Mouse (Mus musculus) kidney, embryonic 15.5 days (tissue): ENCODE results near the gene Sh2d1b1. TPM values are rescaled to one million over a fixed set of nuclear protein-coding genes. Genes with fewer than 3 reads are reported as not detected.

ENCODE experiments used
- ATAC-seq: fragments of 200-750 bp; cut with Nextera tagmentation; replicated peaks from 2 replicates; pipeline ENCODE4 v1.8.0; 2017; ENCODE audit warnings: moderate TSS enrichment; ENCODE audit not compliant: low FRiP score
- H3K27ac ChIP-seq: fragments of 300-500 bp; sonication (generic); 2 replicates; pipeline ENCODE4 v1.5.1; 2015; ENCODE audit warnings: mild to moderate bottlenecking, inconsistent platforms
- H3K27me3 ChIP-seq: fragments of 300-500 bp; sonication (generic); 2 replicates; pipeline ENCODE4 v1.6.1; 2015; ENCODE audit warnings: inconsistent platforms
- H3K36me3 ChIP-seq: fragments of 300-500 bp; sonication (generic); 2 replicates; pipeline ENCODE4 v1.6.1; 2015; ENCODE audit warnings: inconsistent platforms
- H3K4me1 ChIP-seq: fragments of 300-500 bp; sonication (generic); 2 replicates; pipeline ENCODE4 v1.6.1; 2015; ENCODE audit warnings: inconsistent platforms
- H3K4me2 ChIP-seq: fragments of 300-500 bp; sonication (generic); 2 replicates; pipeline ENCODE4 v1.6.1; 2015; ENCODE audit warnings: moderate library complexity, mild to moderate bottlenecking, inconsistent platforms
- H3K4me3 ChIP-seq: fragments of 300-500 bp; sonication (generic); replicated peaks from 2 replicates; pipeline ENCODE4 v1.5.1; 2015; ENCODE audit warnings: mild to moderate bottlenecking, inconsistent platforms
- H3K9ac ChIP-seq: fragments of 300-500 bp; sonication (generic); 2 replicates; pipeline ENCODE4 v1.6.1; 2015; ENCODE audit warnings: mild to moderate bottlenecking, inconsistent platforms
- H3K9me3 ChIP-seq: fragments of 300-500 bp; sonication (generic); replicated peaks from 2 replicates; pipeline ENCODE4 v1.6.1; 2016; ENCODE audit warnings: inconsistent platforms
- WGBS: fragments of 180-500 bp; shearing (Covaris S2); methylation state at CpG from one replicate; pipeline ENCODE4 v1.1.7; 2015; ENCODE audit warnings: mixed read lengths; 5-methylcytosine and 5-hydroxymethylcytosine counted together
- polyA plus RNA-seq: library from polyadenylated mRNA; unstranded; fragments of >200 nt; fragmentation: Nextera tagmentation; extraction: Ambion mirVana; gene quantifications from 2 replicates; pipeline ENCODE4 v1.2.1, GENCODE M21; 2015

Sh2d1b1 gene
- polyA plus RNA-seq, 1 experiment from 2014 or later = 0.16 TPM

DNA sequence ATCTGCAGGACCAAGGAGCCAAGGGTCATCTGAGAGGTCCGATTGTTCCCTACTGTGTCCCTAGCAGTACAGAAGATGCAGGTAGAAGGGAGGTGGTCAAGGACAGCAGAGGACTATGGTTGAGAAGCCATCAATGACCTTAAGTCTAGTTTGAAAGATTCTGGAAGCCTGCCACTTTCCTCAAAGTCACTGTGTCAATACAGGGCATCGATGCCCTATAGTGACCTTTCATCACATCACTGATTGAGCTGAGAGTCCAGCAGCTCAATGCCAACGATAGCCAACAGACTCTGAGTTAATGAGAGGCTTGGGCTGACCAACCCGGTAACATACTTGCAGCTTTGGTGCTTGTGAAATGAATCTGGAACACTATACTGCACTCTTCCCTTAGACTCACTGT is 48.2 kb downstream of the Sh2d1b1 start:
- Histone ChIP-seq H3K36me3 (0 out of 2 replicates have a peak, but pooled peaks cover under 1% of the 10 kb centered on the region), H3K27ac (no peak overlapping the region), H3K4me3 (no peak overlapping the region), H3K4me2 (no peak overlapping the region), H3K9me3 (no peaks in the 10 kb centered on the region), H3K4me1 (no peaks in the 10 kb centered on the region), H3K27me3 (no peaks in the 10 kb centered on the region), H3K9ac (no peak overlapping the region)
- WGBS = 91% methylated on average over 4 of the region's 4 CpGs
- ATAC-seq = no peak

DNA sequence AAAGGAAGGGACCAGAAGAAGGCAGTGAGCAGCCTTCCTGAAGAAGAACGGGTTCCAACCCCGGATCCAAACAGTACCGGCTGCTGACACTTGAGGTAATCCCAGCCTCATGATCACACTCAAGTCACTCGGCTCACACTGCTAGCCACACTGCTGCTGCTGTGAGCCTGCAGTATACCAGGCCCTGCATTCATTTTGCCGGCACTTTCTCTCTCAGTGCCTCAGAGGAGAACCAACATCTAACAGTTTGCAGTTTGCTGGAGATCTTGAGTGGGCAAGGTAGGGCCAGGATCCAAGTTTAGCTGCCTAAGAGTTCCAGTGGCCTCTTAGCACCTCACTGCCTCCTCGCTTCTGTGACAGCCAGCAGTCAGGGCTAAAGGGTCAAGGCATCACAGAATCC is 54.8 kb downstream of the Sh2d1b1 start:
- Histone ChIP-seq H3K4me2 (no peak overlapping the region), H3K27me3 (no peaks in the 10 kb centered on the region), H3K9me3 (no peaks in the 10 kb centered on the region), H3K4me1 (no peaks in the 10 kb centered on the region), H3K4me3 (no peak overlapping the region), H3K27ac (no peak overlapping the region), H3K9ac (no peak overlapping the region), H3K36me3 (no peaks in the 10 kb centered on the region)
- ATAC-seq = no peak
- 79% methylated on average over 6 of the region's 6 CpGs for WGBS

DNA sequence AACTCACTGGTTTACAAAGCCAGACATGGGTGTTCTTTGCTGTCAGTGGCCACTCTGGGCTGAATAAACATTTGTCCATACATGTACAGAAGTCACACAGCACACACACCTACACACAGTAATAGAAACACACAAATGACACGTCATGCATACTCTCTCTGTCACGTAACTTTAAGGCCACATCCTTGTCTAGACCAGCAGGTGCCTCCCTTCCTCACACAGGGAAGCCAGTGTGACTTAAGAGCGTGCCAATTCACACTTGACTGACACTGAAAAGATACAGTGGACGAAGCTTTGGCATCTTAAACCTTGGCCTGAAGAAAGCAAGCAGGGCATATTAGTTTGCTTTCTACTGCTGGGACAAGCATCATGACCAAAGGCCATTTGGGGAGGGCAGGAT is 55.7 kb downstream of the Sh2d1b1 start:
- Histone ChIP-seq H3K27me3 (no peaks in the 10 kb centered on the region), H3K36me3 (no peaks in the 10 kb centered on the region), H3K4me1 (no peaks in the 10 kb centered on the region), H3K9ac (no peak overlapping the region), H3K9me3 (no peaks in the 10 kb centered on the region), H3K27ac (no peak overlapping the region), H3K4me3 (no peak overlapping the region), H3K4me2 (no peak overlapping the region)
- WGBS = 64% methylated on average over 4 of the region's 4 CpGs
- no peak for ATAC-seq

Other genes starting within 250 kb of the Sh2d1b1 start
- gene Ddr2, start 166.6 kb upstream of the Sh2d1b1 start, polyA plus RNA-seq = 33.3 and 35.0 TPM in 2 replicates
- gene Uap1, start 102.4 kb upstream of the Sh2d1b1 start, polyA plus RNA-seq = 52.2 and 56.4 TPM in 2 replicates
- 8.3 and 8.7 TPM in 2 replicates for gene Uhmk1, start 61.9 kb upstream of the Sh2d1b1 start, polyA plus RNA-seq
- gene Sh2d1b2, start 44.6 kb upstream of the Sh2d1b1 start, polyA plus RNA-seq = not detected in 2 replicates
- gene Gm7694, start 29.0 kb downstream of the Sh2d1b1 start, polyA plus RNA-seq = 5.8 TPM in 2 replicates
- 2.1 and 2.5 TPM in 2 replicates for gene Spata46, start 31.5 kb downstream of the Sh2d1b1 start, polyA plus RNA-seq